Mouse (Mus musculus): ENCODE results near the gene Sytl2. TPM values are rescaled to one million over a fixed set of nuclear protein-coding genes. Genes with fewer than 3 reads are reported as not detected.

Sytl2 gene
- total and polyA plus RNA-seq, 3 experiments: 0.49 TPM; not detected in 2

GRCm38 (mm10) chr7:90334831-90335230, 32.8 kb downstream of the Sytl2 start:
- H3K36me3 ChIP-seq (replicated peaks): no peaks in the 10 kb centered on the region
- ATAC-seq (ENCODE audit: extremely low read depth, insufficient number of reproducible peaks, low FRiP score, poor library complexity, severe bottlenecking) (no peak), DNase-seq (ENCODE audit: low spot score) (no peak)
- H3K4me3 ChIP-seq (ENCODE audit: low read depth, low read length): no peak overlapping the region
- TF ChIP-seq GATA2 (IDR thresholded peaks at IDR 0.05; ENCODE audit: borderline replicate concordance, low read depth, low read length) (no peak), TAL1 (conservative IDR thresholded peaks at IDR 0.05; ENCODE audit: low read depth, low read length) (no peak), POLR2AphosphoS5 (IDR thresholded peaks at IDR 0.05; ENCODE audit: insufficient replicate concordance, low read depth, low read length) (no peak), GATA1 (IDR thresholded peaks at IDR 0.05; ENCODE audit: borderline replicate concordance, low read length) (no peak), CTCF (IDR thresholded peaks at IDR 0.05; ENCODE audit: low read depth, low read length) (no peak)
- no peaks in the 10 kb centered on the region for H3K4me1 ChIP-seq (ENCODE audit: insufficient read depth, low read depth, low read length)
- no peaks in the 10 kb centered on the region for H3K27me3 ChIP-seq (ENCODE audit: insufficient read depth, low read length)
- H3K9me3 ChIP-seq (replicated peaks): no peaks in the 10 kb centered on the region

- Histone ChIP-seq H3K4me1 (ENCODE audit: insufficient read depth, low read depth, low read length) (no peaks in the 10 kb centered on the region), H3K9me3 (replicated peaks) (no peaks in the 10 kb centered on the region), H3K36me3 (replicated peaks) (no peaks in the 10 kb centered on the region), H3K27me3 (ENCODE audit: insufficient read depth, low read length) (no peaks in the 10 kb centered on the region), H3K4me3 (ENCODE audit: low read depth, low read length) (no peak overlapping the region)
- TF ChIP-seq GATA2 (IDR thresholded peaks at IDR 0.05; ENCODE audit: borderline replicate concordance, low read depth, low read length) (no peak), GATA1 (IDR thresholded peaks at IDR 0.05; ENCODE audit: borderline replicate concordance, low read length) (no peak), CTCF (IDR thresholded peaks at IDR 0.05; ENCODE audit: low read depth, low read length) (no peak), POLR2AphosphoS5 (IDR thresholded peaks at IDR 0.05; ENCODE audit: insufficient replicate concordance, low read depth, low read length) (no peak), TAL1 (conservative IDR thresholded peaks at IDR 0.05; ENCODE audit: low read depth, low read length) (no peak)
- DNase-seq (ENCODE audit: low spot score) (no peak), ATAC-seq (ENCODE audit: extremely low read depth, insufficient number of reproducible peaks, low FRiP score, poor library complexity, severe bottlenecking) (no peak)
Measured at GRCm38 (mm10) chr7:90335755-90336194, 33.7 kb downstream of the Sytl2 start.

GRCm38 (mm10) chr7:90341212-90341957, 39.3 kb downstream of the Sytl2 start:
- H3K4me3 ChIP-seq (ENCODE audit: low read depth, low read length): no peak overlapping the region
- no peaks in the 10 kb centered on the region for H3K4me1 ChIP-seq (ENCODE audit: insufficient read depth, low read depth, low read length)
- H3K9me3 ChIP-seq (replicated peaks): no peaks in the 10 kb centered on the region
- ATAC-seq (ENCODE audit: extremely low read depth, insufficient number of reproducible peaks, low FRiP score, poor library complexity, severe bottlenecking): no peak
- 0 out of 2 replicates have a peak, but pooled peaks cover 2% of the 10 kb centered on the region for H3K27me3 ChIP-seq (ENCODE audit: insufficient read depth, low read length)
- TF ChIP-seq GATA1 (IDR thresholded peaks at IDR 0.05; ENCODE audit: borderline replicate concordance, low read length): no peak
- no peak for TF ChIP-seq POLR2AphosphoS5 (IDR thresholded peaks at IDR 0.05; ENCODE audit: insufficient replicate concordance, low read depth, low read length)
- no peak for TF ChIP-seq GATA2 (IDR thresholded peaks at IDR 0.05; ENCODE audit: borderline replicate concordance, low read depth, low read length)
- no peak for TF ChIP-seq TAL1 (conservative IDR thresholded peaks at IDR 0.05; ENCODE audit: low read depth, low read length)
- no peak for TF ChIP-seq CTCF (IDR thresholded peaks at IDR 0.05; ENCODE audit: low read depth, low read length)
- no peak for DNase-seq (ENCODE audit: low spot score)
- H3K36me3 ChIP-seq (replicated peaks): no peaks in the 10 kb centered on the region

- Histone ChIP-seq H3K27me3 (ENCODE audit: insufficient read depth, low read length) (0 out of 2 replicates have a peak, but pooled peaks cover 2% of the 10 kb centered on the region), H3K4me1 (ENCODE audit: insufficient read depth, low read depth, low read length) (no peaks in the 10 kb centered on the region), H3K9me3 (replicated peaks) (no peaks in the 10 kb centered on the region), H3K36me3 (replicated peaks) (no peaks in the 10 kb centered on the region), H3K4me3 (ENCODE audit: low read depth, low read length) (no peak overlapping the region)
- no peak for DNase-seq (ENCODE audit: low spot score)
- peak; percentile 28; the same call in 1 of the 2 replicates for ATAC-seq (ENCODE audit: extremely low read depth, insufficient number of reproducible peaks, low FRiP score, poor library complexity, severe bottlenecking)
- no peak for TF ChIP-seq GATA1 (IDR thresholded peaks at IDR 0.05; ENCODE audit: borderline replicate concordance, low read length)
- no peak for TF ChIP-seq GATA2 (IDR thresholded peaks at IDR 0.05; ENCODE audit: borderline replicate concordance, low read depth, low read length)
- no peak for TF ChIP-seq CTCF (IDR thresholded peaks at IDR 0.05; ENCODE audit: low read depth, low read length)
Measured at GRCm38 (mm10) chr7:90344903-90345302, 42.9 kb downstream of the Sytl2 start.

- Histone ChIP-seq H3K9me3 (replicated peaks) (no peaks in the 10 kb centered on the region), H3K36me3 (replicated peaks) (no peaks in the 10 kb centered on the region), H3K27me3 (ENCODE audit: insufficient read depth, low read length) (0 out of 2 replicates have a peak, but pooled peaks cover 2% of the 10 kb centered on the region), H3K4me3 (ENCODE audit: low read depth, low read length) (no peak overlapping the region), H3K4me1 (ENCODE audit: insufficient read depth, low read depth, low read length) (no peaks in the 10 kb centered on the region)
- DNase-seq (ENCODE audit: low spot score) (no peak), ATAC-seq (ENCODE audit: extremely low read depth, insufficient number of reproducible peaks, low FRiP score, poor library complexity, severe bottlenecking) (no peak)
- no peak for TF ChIP-seq GATA1 (IDR thresholded peaks at IDR 0.05; ENCODE audit: borderline replicate concordance, low read length)
- TF ChIP-seq POLR2AphosphoS5 (IDR thresholded peaks at IDR 0.05; ENCODE audit: insufficient replicate concordance, low read depth, low read length): no peak
- TF ChIP-seq CTCF (IDR thresholded peaks at IDR 0.05; ENCODE audit: low read depth, low read length): no peak
Measured at GRCm38 (mm10) chr7:90347779-90348437, 45.9 kb downstream of the Sytl2 start.

- H3K27me3 ChIP-seq (ENCODE audit: insufficient read depth, low read length): 0 out of 2 replicates have a peak, but pooled peaks cover 2% of the 10 kb centered on the region
- H3K4me3 ChIP-seq (ENCODE audit: low read depth, low read length): no peak overlapping the region
- ATAC-seq (ENCODE audit: extremely low read depth, insufficient number of reproducible peaks, low FRiP score, poor library complexity, severe bottlenecking) (no peak), DNase-seq (ENCODE audit: low spot score) (no peak)
- TF ChIP-seq TAL1 (conservative IDR thresholded peaks at IDR 0.05; ENCODE audit: low read depth, low read length): no peak
- no peak for TF ChIP-seq CTCF (IDR thresholded peaks at IDR 0.05; ENCODE audit: low read depth, low read length)
- TF ChIP-seq POLR2AphosphoS5 (IDR thresholded peaks at IDR 0.05; ENCODE audit: insufficient replicate concordance, low read depth, low read length): no peak
- no peaks in the 10 kb centered on the region for H3K9me3 ChIP-seq (replicated peaks)
- no peaks in the 10 kb centered on the region for H3K36me3 ChIP-seq (replicated peaks)
- no peaks in the 10 kb centered on the region for H3K4me1 ChIP-seq (ENCODE audit: insufficient read depth, low read depth, low read length)
Measured at GRCm38 (mm10) chr7:90349014-90349413, 47.0 kb downstream of the Sytl2 start.
